28 mouse cellular contexts compared by ENCODE assay signal in genomic region chr5:137445536-137445935, GRCm38 (mm10). TPM values are rescaled to one million over a fixed set of nuclear protein-coding genes. Genes with fewer than 3 reads are reported as not detected.
"Had no signal": no experiment of that assay in that cellular context is flagged by ENCODE, and none has a peak within 500 bp of the region (broad histone marks: within the 10 kb centered on the region; RNA-seq: fewer than 3 reads in every experiment).

No protein-coding gene starts in this region.

- H3K4me2 ChIP-seq: embryonic facial prominence, embryonic 12.5 days; embryonic facial prominence, embryonic 13.5 days; embryonic facial prominence, embryonic 15.5 days; forebrain, embryonic 12.5 days; forebrain, embryonic 13.5 days; forebrain, embryonic 15.5 days; heart, embryonic 11.5 days had no signal

- H3K36me3 ChIP-seq: embryonic facial prominence, embryonic 10.5 days; embryonic facial prominence, embryonic 12.5 days; embryonic facial prominence, embryonic 13.5 days; embryonic facial prominence, embryonic 15.5 days; forebrain, embryonic 10.5 days; forebrain, embryonic 12.5 days; forebrain, embryonic 15.5 days; heart, embryonic 10.5 days had no signal

- H3K9me3 ChIP-seq: embryonic facial prominence, embryonic 10.5 days; embryonic facial prominence, embryonic 12.5 days; embryonic facial prominence, embryonic 13.5 days; embryonic facial prominence, embryonic 15.5 days; forebrain, embryonic 10.5 days; forebrain, embryonic 12.5 days; forebrain, embryonic 13.5 days; forebrain, embryonic 15.5 days; heart, embryonic 10.5 days had no signal

- ATAC-seq: forebrain, embryonic 13.5 days; forebrain, embryonic 14.5 days; forebrain, embryonic 15.5 days; forebrain, embryonic 16.5 days; forebrain, postnatal 0 days had no signal

- H3K9ac ChIP-seq: embryonic facial prominence, embryonic 12.5 days; embryonic facial prominence, embryonic 13.5 days; embryonic facial prominence, embryonic 15.5 days; forebrain, embryonic 12.5 days; forebrain, embryonic 13.5 days; forebrain, embryonic 15.5 days; forebrain, postnatal 0 days had no signal

- H3K27me3 ChIP-seq: embryonic facial prominence, embryonic 12.5 days; embryonic facial prominence, embryonic 13.5 days; embryonic facial prominence, embryonic 15.5 days; forebrain, embryonic 12.5 days; forebrain, embryonic 13.5 days; forebrain, embryonic 15.5 days had no signal

- H3K4me1 ChIP-seq: embryonic facial prominence, embryonic 10.5 days; embryonic facial prominence, embryonic 12.5 days; embryonic facial prominence, embryonic 13.5 days; embryonic facial prominence, embryonic 15.5 days; forebrain, embryonic 10.5 days; forebrain, embryonic 12.5 days; forebrain, embryonic 13.5 days; forebrain, embryonic 15.5 days; heart, embryonic 10.5 days had no signal

- H3K4me3 ChIP-seq: embryonic facial prominence, embryonic 10.5 days; embryonic facial prominence, embryonic 12.5 days; embryonic facial prominence, embryonic 13.5 days; embryonic facial prominence, embryonic 15.5 days; erythroblast, embryonic 14.5 days; forebrain, embryonic 10.5 days; forebrain, embryonic 12.5 days; forebrain, embryonic 13.5 days; forebrain, embryonic 15.5 days; gastrocnemius, adult 2 months; heart, adult 2 months; heart, embryonic 10.5 days had no signal

- DNase-seq: cerebellum, adult 9-10 months; cerebellum, adult 9-11 months; cerebellum, postnatal 10 days; cerebellum, postnatal 14 days; cerebellum, postnatal 25 days; cerebellum, postnatal 36 days; embryo, embryonic 11 days; forebrain, postnatal 0 days; gastrocnemius, adult 2 months; gastrocnemius, postnatal 10 days; gastrocnemius, postnatal 25 days; heart, adult 11 months; heart, adult 18-20 months; heart, adult 2 months had no signal

- H3K27ac ChIP-seq: embryonic facial prominence, embryonic 10.5 days; embryonic facial prominence, embryonic 12.5 days; embryonic facial prominence, embryonic 13.5 days; embryonic facial prominence, embryonic 15.5 days; forebrain, embryonic 10.5 days; forebrain, embryonic 12.5 days; forebrain, embryonic 13.5 days; forebrain, embryonic 15.5 days; gastrocnemius, adult 2 months; heart, adult 2 months; heart, embryonic 10.5 days had no signal

RNA-seq across cellular contexts. Expression of gene Zan, which starts 31.3 kb away (rescaled TPM):
- total RNA-seq: heart, adult 18-20 months; heart, adult 2 months; heart, adult 8-10 months had no signal
- polyA plus RNA-seq: erythroblast, embryonic 14.5 days had no signal
